Mouse (Mus musculus) c-Kit-positive CD71-negative TER-119-negative erythroid progenitor cells, embryonic 14.5 days (primary cell): ENCODE data around the gene Ksr1.

Experiments
- DNase-seq: peaks from one replicate; pipeline ENCODE4 v3.0.0-alpha.2; 2013; ENCODE audit warnings: low read depth

Ksr1 gene

GRCm38 (mm10) chr11:79065463-79066190, 80.6 kb downstream of the Ksr1 start:
- no peak for DNase-seq

- no peak for DNase-seq
These were observed 81.9 kb downstream of the Ksr1 start for GRCm38 (mm10) chr11:79064311-79064710.

GRCm38 (mm10) chr11:79063616-79064015, 82.6 kb downstream of the Ksr1 start:
- no peak for DNase-seq

- no peak for DNase-seq
These were observed 83.3 kb downstream of the Ksr1 start for GRCm38 (mm10) chr11:79062897-79063296.

GRCm38 (mm10) chr11:79061839-79062238, 84.4 kb downstream of the Ksr1 start:
- DNase-seq, result no peak

GRCm38 (mm10) chr11:79059850-79060249, 86.4 kb downstream of the Ksr1 start:
- DNase-seq, result no peak

GRCm38 (mm10) chr11:79059062-79059461, 87.1 kb downstream of the Ksr1 start:
- no peak for DNase-seq

GRCm38 (mm10) chr11:79058610-79059009, 87.6 kb downstream of the Ksr1 start:
- DNase-seq, result no peak

- DNase-seq, result no peak
These were observed 88.4 kb downstream of the Ksr1 start for GRCm38 (mm10) chr11:79057809-79058208.

- no peak for DNase-seq
These were observed 89.3 kb downstream of the Ksr1 start for GRCm38 (mm10) chr11:79056891-79057290.

- DNase-seq, result no peak
These were observed 90.2 kb downstream of the Ksr1 start for GRCm38 (mm10) chr11:79056027-79056426.

- DNase-seq, result no peak
These were observed 91.0 kb downstream of the Ksr1 start for GRCm38 (mm10) chr11:79055161-79055560.

GRCm38 (mm10) chr11:79054161-79055152, 91.8 kb downstream of the Ksr1 start:
- no peak for DNase-seq

GRCm38 (mm10) chr11:79053437-79053836, 92.8 kb downstream of the Ksr1 start:
- DNase-seq, result no peak

- no peak for DNase-seq
These were observed 93.4 kb downstream of the Ksr1 start for GRCm38 (mm10) chr11:79052769-79053168.

GRCm38 (mm10) chr11:79051522-79051921, 94.7 kb downstream of the Ksr1 start:
- no peak for DNase-seq

GRCm38 (mm10) chr11:79050781-79051507, 95.3 kb downstream of the Ksr1 start:
- DNase-seq, result no peak

GRCm38 (mm10) chr11:79048906-79049305, 97.3 kb downstream of the Ksr1 start:
- DNase-seq, result no peak

- DNase-seq, result no peak
These were observed 99.0 kb downstream of the Ksr1 start for GRCm38 (mm10) chr11:79047180-79047727.

- DNase-seq, result no peak
These were observed 99.5 kb downstream of the Ksr1 start for GRCm38 (mm10) chr11:79046561-79047155.

GRCm38 (mm10) chr11:79045231-79045630, 101.0 kb downstream of the Ksr1 start:
- no peak for DNase-seq

- no peak for DNase-seq
These were observed 101.4 kb downstream of the Ksr1 start for GRCm38 (mm10) chr11:79044798-79045197.
